Mouse (Mus musculus): ENCODE data around the gene Dpp10. TPM values are rescaled to one million over a fixed set of nuclear protein-coding genes. Genes with fewer than 3 reads are reported as not detected.

The Dpp10 gene
- polyA plus RNA-seq, 1 experiment = 0.85 TPM

GRCm38 (mm10) chr1:123573713-123574112, 471.6 kb downstream of the Dpp10 start:
- H3K4me3 ChIP-seq (ENCODE audit: control insufficient read depth, low read depth, low read length) = no peak overlapping the region
- TF ChIP-seq POLR2A (IDR thresholded peaks at IDR 0.05; ENCODE audit: control insufficient read depth, low read depth, low read length) (no peak), CTCF (IDR thresholded peaks at IDR 0.05; ENCODE audit: control insufficient read depth, insufficient read depth, insufficient replicate concordance, low read depth, low read length) (no peak)
- H3K4me1 ChIP-seq (ENCODE audit: control insufficient read depth, insufficient read depth, low read length) = no peaks in the 10 kb centered on the region
- no peaks in the 10 kb centered on the region for H3K36me3 ChIP-seq (ENCODE audit: control insufficient read depth, insufficient read depth, low read length)
- no peak overlapping the region for H3K27ac ChIP-seq (ENCODE audit: control insufficient read depth, insufficient read depth, low read depth, low read length)
- H3K27me3 ChIP-seq (ENCODE audit: control insufficient read depth, insufficient read depth, low read length) = no peaks in the 10 kb centered on the region

- no peaks in the 10 kb centered on the region for H3K36me3 ChIP-seq (ENCODE audit: control insufficient read depth, insufficient read depth, low read length)
- H3K27ac ChIP-seq (ENCODE audit: control insufficient read depth, insufficient read depth, low read depth, low read length) = no peak overlapping the region
- TF ChIP-seq CTCF (IDR thresholded peaks at IDR 0.05; ENCODE audit: control insufficient read depth, insufficient read depth, insufficient replicate concordance, low read depth, low read length) (no peak), POLR2A (IDR thresholded peaks at IDR 0.05; ENCODE audit: control insufficient read depth, low read depth, low read length) (no peak)
- no peaks in the 10 kb centered on the region for H3K4me1 ChIP-seq (ENCODE audit: control insufficient read depth, insufficient read depth, low read length)
- H3K4me3 ChIP-seq (ENCODE audit: control insufficient read depth, low read depth, low read length) = no peak overlapping the region
- H3K27me3 ChIP-seq (ENCODE audit: control insufficient read depth, insufficient read depth, low read length) = no peaks in the 10 kb centered on the region
These were observed 502.9 kb downstream of the Dpp10 start for GRCm38 (mm10) chr1:123542496-123542895.

GRCm38 (mm10) chr1:123467729-123468128, 577.6 kb downstream of the Dpp10 start:
- Histone ChIP-seq H3K36me3 (ENCODE audit: control insufficient read depth, insufficient read depth, low read length) (no peaks in the 10 kb centered on the region), H3K4me1 (ENCODE audit: control insufficient read depth, insufficient read depth, low read length) (no peaks in the 10 kb centered on the region), H3K4me3 (ENCODE audit: control insufficient read depth, low read depth, low read length) (no peak overlapping the region), H3K27me3 (ENCODE audit: control insufficient read depth, insufficient read depth, low read length) (no peaks in the 10 kb centered on the region), H3K27ac (ENCODE audit: control insufficient read depth, insufficient read depth, low read depth, low read length) (no peak overlapping the region)
- TF ChIP-seq CTCF (IDR thresholded peaks at IDR 0.05; ENCODE audit: control insufficient read depth, insufficient read depth, insufficient replicate concordance, low read depth, low read length) (no peak), POLR2A (IDR thresholded peaks at IDR 0.05; ENCODE audit: control insufficient read depth, low read depth, low read length) (no peak)

GRCm38 (mm10) chr1:123414163-123414562, 631.2 kb downstream of the Dpp10 start:
- Histone ChIP-seq H3K4me3 (ENCODE audit: control insufficient read depth, low read depth, low read length) (no peak overlapping the region), H3K27ac (ENCODE audit: control insufficient read depth, insufficient read depth, low read depth, low read length) (no peak overlapping the region), H3K36me3 (ENCODE audit: control insufficient read depth, insufficient read depth, low read length) (no peaks in the 10 kb centered on the region), H3K27me3 (ENCODE audit: control insufficient read depth, insufficient read depth, low read length) (no peaks in the 10 kb centered on the region), H3K4me1 (ENCODE audit: control insufficient read depth, insufficient read depth, low read length) (no peaks in the 10 kb centered on the region)
- TF ChIP-seq POLR2A (IDR thresholded peaks at IDR 0.05; ENCODE audit: control insufficient read depth, low read depth, low read length) (no peak), CTCF (IDR thresholded peaks at IDR 0.05; ENCODE audit: control insufficient read depth, insufficient read depth, insufficient replicate concordance, low read depth, low read length) (no peak)

GRCm38 (mm10) chr1:123351300-123351699, 694.1 kb downstream of the Dpp10 start:
- TF ChIP-seq CTCF (IDR thresholded peaks at IDR 0.05; ENCODE audit: control insufficient read depth, insufficient read depth, insufficient replicate concordance, low read depth, low read length) (no peak), POLR2A (IDR thresholded peaks at IDR 0.05; ENCODE audit: control insufficient read depth, low read depth, low read length) (no peak)
- Histone ChIP-seq H3K4me1 (ENCODE audit: control insufficient read depth, insufficient read depth, low read length) (no peaks in the 10 kb centered on the region), H3K27ac (ENCODE audit: control insufficient read depth, insufficient read depth, low read depth, low read length) (no peak overlapping the region), H3K36me3 (ENCODE audit: control insufficient read depth, insufficient read depth, low read length) (no peaks in the 10 kb centered on the region), H3K4me3 (ENCODE audit: control insufficient read depth, low read depth, low read length) (no peak overlapping the region), H3K27me3 (ENCODE audit: control insufficient read depth, insufficient read depth, low read length) (no peaks in the 10 kb centered on the region)

GRCm38 (mm10) chr1:123337877-123338276, 707.5 kb downstream of the Dpp10 start:
- no peaks in the 10 kb centered on the region for H3K4me1 ChIP-seq (ENCODE audit: control insufficient read depth, insufficient read depth, low read length)
- TF ChIP-seq CTCF (IDR thresholded peaks at IDR 0.05; ENCODE audit: control insufficient read depth, insufficient read depth, insufficient replicate concordance, low read depth, low read length) = no peak
- no peak for TF ChIP-seq POLR2A (IDR thresholded peaks at IDR 0.05; ENCODE audit: control insufficient read depth, low read depth, low read length)
- no peak overlapping the region for H3K4me3 ChIP-seq (ENCODE audit: control insufficient read depth, low read depth, low read length)
- H3K36me3 ChIP-seq (ENCODE audit: control insufficient read depth, insufficient read depth, low read length) = no peaks in the 10 kb centered on the region
- no peaks in the 10 kb centered on the region for H3K27me3 ChIP-seq (ENCODE audit: control insufficient read depth, insufficient read depth, low read length)
- H3K27ac ChIP-seq (ENCODE audit: control insufficient read depth, insufficient read depth, low read depth, low read length) = no peak overlapping the region

GRCm38 (mm10) chr1:123316886-123317285, 728.5 kb downstream of the Dpp10 start:
- Histone ChIP-seq H3K27me3 (ENCODE audit: control insufficient read depth, insufficient read depth, low read length) (no peaks in the 10 kb centered on the region), H3K27ac (ENCODE audit: control insufficient read depth, insufficient read depth, low read depth, low read length) (no peak overlapping the region), H3K4me3 (ENCODE audit: control insufficient read depth, low read depth, low read length) (no peak overlapping the region), H3K36me3 (ENCODE audit: control insufficient read depth, insufficient read depth, low read length) (no peaks in the 10 kb centered on the region), H3K4me1 (ENCODE audit: control insufficient read depth, insufficient read depth, low read length) (no peaks in the 10 kb centered on the region)
- TF ChIP-seq POLR2A (IDR thresholded peaks at IDR 0.05; ENCODE audit: control insufficient read depth, low read depth, low read length) (no peak), CTCF (IDR thresholded peaks at IDR 0.05; ENCODE audit: control insufficient read depth, insufficient read depth, insufficient replicate concordance, low read depth, low read length) (no peak)

Measured in testis, adult 2 months (tissue).